Mouse (Mus musculus) embryo, embryonic 10.5 days (tissue): ENCODE data around the gene Ckap5.
A peak's percentile ranks its signal among the peaks of the same experiment; 100 is the strongest.

Source experiments
- DNase-seq: peaks from one replicate; pipeline ENCODE4 v3.0.0-alpha.2; 2015; ENCODE audit warnings: low spot score

Ckap5 gene

GRCm38 (mm10) chr2:91627486-91627885, 100.9 kb downstream of the Ckap5 start:
- DNase-seq: no peak

GRCm38 (mm10) chr2:91628171-91628570, 101.6 kb downstream of the Ckap5 start:
- DNase-seq: no peak

GRCm38 (mm10) chr2:91629682-91630081, 103.1 kb downstream of the Ckap5 start:
- no peak for DNase-seq

GRCm38 (mm10) chr2:91630384-91630783, 103.8 kb downstream of the Ckap5 start:
- DNase-seq: no peak

- no peak for DNase-seq
Observed at GRCm38 (mm10) chr2:91631826-91632225, 105.3 kb downstream of the Ckap5 start.

- no peak for DNase-seq
Observed at GRCm38 (mm10) chr2:91632316-91632715, 105.8 kb downstream of the Ckap5 start.

- DNase-seq: no peak
Observed at GRCm38 (mm10) chr2:91633334-91633977, 106.9 kb downstream of the Ckap5 start.

- DNase-seq: no peak
Observed at GRCm38 (mm10) chr2:91634841-91635240, 108.3 kb downstream of the Ckap5 start.

- DNase-seq: no peak
Observed at GRCm38 (mm10) chr2:91635486-91635885, 108.9 kb downstream of the Ckap5 start.

GRCm38 (mm10) chr2:91636229-91636628, 109.7 kb downstream of the Ckap5 start, which contains the start of gene F2:
Gene F2 (minus strand): TSS chr2:91636414.
- no peak for DNase-seq

- no peak for DNase-seq
Observed at GRCm38 (mm10) chr2:91636727-91637338, 110.3 kb downstream of the Ckap5 start.

- DNase-seq: no peak
Observed at GRCm38 (mm10) chr2:91638931-91639330, 112.4 kb downstream of the Ckap5 start.

- no peak for DNase-seq
Observed at GRCm38 (mm10) chr2:91642825-91643415, 116.4 kb downstream of the Ckap5 start.

- DNase-seq: no peak
Observed at GRCm38 (mm10) chr2:91644021-91644420, 117.5 kb downstream of the Ckap5 start.

GRCm38 (mm10) chr2:91645354-91645753, 118.8 kb downstream of the Ckap5 start:
- no peak for DNase-seq

- DNase-seq: no peak
Observed at GRCm38 (mm10) chr2:91645811-91646210, 119.2 kb downstream of the Ckap5 start.

GRCm38 (mm10) chr2:91646733-91647132, 120.2 kb downstream of the Ckap5 start:
- DNase-seq: peak; percentile 75

GRCm38 (mm10) chr2:91649152-91649551, 122.6 kb downstream of the Ckap5 start:
- no peak for DNase-seq

GRCm38 (mm10) chr2:91649553-91650359, 123.2 kb downstream of the Ckap5 start, which contains the start of the genes Zfp408 and Arhgap1:
Gene Zfp408 (minus strand): TSS chr2:91649791.
Gene Arhgap1 (plus strand): TSS chr2:91649860.
- peak; percentile 99 for DNase-seq

GRCm38 (mm10) chr2:91650360-91650995, 123.9 kb downstream of the Ckap5 start:
- DNase-seq: no peak

- DNase-seq: no peak
Observed at GRCm38 (mm10) chr2:91651458-91652258, 125.1 kb downstream of the Ckap5 start.
